Mouse (Mus musculus): Measurements from ENCODE around the gene Rreb1.
"Not testable (repeated sequence)": the region's sequence is repeated elsewhere in the genome, so short reads cannot be mapped to it uniquely, and the experiment has no call there.

Gene Rreb1

DNA sequence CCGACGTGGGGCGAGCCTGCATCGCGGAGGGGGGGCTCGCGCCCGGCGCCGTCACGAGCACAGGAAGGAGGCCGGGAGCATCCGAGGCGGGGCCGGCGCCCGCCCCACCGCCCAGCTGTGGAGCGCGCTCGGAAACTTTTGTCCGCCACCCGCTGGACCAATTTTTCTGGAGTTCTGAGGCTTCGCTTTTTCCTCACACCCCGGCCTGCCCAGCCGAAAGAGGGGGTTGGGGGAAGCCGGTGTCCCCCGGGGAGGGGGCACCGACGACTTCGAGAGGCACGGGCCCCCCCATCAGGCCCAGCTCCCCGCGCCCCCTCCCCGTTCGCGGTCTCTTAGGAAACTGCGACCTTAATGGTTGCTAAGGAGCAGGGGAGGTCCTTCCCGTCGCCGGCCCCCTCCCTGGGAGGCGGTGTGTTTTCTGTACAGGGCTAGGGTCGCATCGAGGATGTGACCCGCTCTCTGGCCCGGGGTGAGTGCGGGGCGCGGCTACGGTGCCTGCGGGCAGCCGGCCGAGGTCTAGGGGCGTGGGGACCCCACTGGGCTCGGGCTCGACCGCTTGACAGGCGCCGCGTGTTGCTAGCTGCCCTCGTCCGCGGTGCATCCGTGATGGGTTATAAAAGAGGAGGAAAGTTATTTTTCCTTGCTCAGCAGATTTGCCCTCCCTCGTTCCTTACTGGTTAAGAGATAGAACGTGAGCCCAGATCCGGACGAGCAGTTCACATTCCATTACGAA lies 49.2 kb downstream of the Rreb1 start:
- DNase-seq (ENCODE audit: low spot score) = peak; percentile 59

- no peak for DNase-seq (ENCODE audit: low spot score)
Observed at GRCm38 (mm10) chr13:37827996-37828579, 49.9 kb downstream of the Rreb1 start.

DNA sequence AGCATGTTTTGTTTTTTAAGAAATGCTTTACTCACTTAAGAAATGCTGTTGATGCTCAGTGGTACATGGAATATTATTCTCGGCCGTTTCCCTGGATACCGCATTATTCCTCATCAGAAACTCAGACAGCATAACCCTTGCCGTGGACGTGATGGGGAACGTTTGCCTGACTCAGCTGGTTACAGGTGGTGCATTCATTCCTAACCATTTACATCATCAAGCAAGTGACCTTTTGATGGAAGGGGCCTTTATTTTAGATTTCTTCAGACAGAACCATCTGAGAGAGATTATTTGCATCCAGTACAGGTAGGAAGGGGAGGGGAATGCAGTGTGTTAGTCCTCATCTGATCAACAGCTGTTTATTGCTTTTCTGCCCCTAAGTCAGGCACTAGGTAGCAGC lies 50.7 kb downstream of the Rreb1 start:
- no peak for DNase-seq (ENCODE audit: low spot score)

DNA sequence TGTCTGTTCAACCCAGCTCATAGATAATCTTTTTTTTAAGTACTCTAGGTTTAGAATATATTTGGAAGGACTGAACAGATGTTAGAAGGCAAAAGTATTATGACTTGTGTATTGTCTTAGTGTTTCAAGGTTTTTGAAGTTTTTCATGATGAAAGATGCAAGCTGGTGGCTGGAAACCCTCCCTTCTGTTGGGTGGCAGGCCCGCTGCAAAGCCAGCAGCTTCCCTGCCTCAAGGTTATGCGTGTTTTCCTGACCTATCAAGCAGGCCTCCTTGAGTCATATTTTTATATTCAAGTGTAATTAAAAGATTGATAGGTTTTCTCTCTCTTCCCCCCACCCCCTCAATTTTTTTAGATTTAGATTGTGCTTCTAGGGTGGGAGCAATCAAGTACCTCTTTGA lies 52.1 kb downstream of the Rreb1 start:
- DNase-seq (ENCODE audit: low spot score) = no peak

DNA sequence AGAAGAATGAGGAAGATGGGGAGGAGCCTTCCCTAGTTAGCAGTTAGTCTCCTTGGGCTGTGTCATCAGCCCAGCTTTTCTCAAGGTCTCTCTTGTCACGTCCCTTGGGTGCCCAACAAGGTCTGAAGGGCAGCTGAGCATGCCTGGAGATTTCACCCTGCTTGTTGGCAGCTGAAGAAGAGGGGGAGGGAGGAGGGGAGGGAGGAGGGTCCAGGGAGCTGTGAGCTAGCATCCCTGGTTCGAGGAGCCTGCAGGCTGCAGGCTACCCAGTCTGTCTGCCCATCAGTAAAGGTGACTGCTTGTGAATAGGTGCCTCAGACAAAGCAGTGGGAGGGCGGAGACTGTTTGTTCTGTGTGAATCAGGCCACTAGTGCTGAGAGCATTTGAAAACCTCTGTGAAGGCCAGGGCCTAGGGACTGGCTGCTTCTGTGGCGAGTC lies 52.7 kb downstream of the Rreb1 start:
- no peak for DNase-seq (ENCODE audit: low spot score)

- DNase-seq (ENCODE audit: low spot score) = no peak
Observed at GRCm38 (mm10) chr13:37832481-37832880, 54.3 kb downstream of the Rreb1 start.

- DNase-seq (ENCODE audit: low spot score) = no peak
Observed at GRCm38 (mm10) chr13:37833500-37833899, 55.3 kb downstream of the Rreb1 start.

GRCm38 (mm10) chr13:37835296-37835695 lies 57.1 kb downstream of the Rreb1 start:
- DNase-seq (ENCODE audit: low spot score) = no peak

DNA sequence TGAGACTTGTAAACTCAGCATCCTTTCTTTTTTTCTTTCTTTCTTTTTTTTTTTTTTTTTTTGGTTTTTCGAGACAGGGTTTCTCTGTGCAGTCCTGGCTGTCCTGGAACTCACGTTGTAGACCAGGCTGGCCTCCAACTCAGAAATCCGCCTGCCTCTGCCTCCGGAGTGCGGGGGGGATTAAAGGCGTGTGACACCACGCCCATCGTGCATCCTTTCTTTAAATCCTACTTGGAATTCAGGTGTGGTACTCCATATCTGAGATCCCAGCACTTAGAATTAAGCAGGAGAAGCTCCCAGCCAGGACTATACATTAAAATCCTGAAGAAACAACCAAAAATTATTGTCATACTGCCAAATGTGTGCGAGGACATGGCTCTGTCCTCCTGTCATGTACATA lies 57.6 kb downstream of the Rreb1 start:
- not testable (repeated sequence) for DNase-seq (ENCODE audit: low spot score)

DNA sequence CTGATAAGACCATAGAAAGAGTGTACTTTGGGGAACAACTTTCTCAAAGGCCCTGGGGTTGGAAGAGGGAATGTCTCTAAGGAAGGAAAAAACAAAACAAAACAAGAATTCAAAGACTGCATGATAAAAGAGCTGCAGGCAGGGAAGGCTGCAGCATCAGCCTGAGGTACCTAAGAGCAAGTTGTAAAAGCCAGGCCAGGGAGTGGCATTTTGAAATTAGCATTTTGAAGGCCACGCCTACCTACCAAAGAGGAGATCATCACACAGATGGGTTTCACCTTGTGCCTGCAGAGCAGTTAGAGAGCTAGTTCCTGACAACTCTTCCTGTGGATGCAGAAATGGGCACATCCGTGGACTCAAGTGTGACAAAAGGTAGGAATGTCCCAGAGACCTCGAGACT lies 59.2 kb downstream of the Rreb1 start:
- no peak for DNase-seq (ENCODE audit: low spot score)

DNA sequence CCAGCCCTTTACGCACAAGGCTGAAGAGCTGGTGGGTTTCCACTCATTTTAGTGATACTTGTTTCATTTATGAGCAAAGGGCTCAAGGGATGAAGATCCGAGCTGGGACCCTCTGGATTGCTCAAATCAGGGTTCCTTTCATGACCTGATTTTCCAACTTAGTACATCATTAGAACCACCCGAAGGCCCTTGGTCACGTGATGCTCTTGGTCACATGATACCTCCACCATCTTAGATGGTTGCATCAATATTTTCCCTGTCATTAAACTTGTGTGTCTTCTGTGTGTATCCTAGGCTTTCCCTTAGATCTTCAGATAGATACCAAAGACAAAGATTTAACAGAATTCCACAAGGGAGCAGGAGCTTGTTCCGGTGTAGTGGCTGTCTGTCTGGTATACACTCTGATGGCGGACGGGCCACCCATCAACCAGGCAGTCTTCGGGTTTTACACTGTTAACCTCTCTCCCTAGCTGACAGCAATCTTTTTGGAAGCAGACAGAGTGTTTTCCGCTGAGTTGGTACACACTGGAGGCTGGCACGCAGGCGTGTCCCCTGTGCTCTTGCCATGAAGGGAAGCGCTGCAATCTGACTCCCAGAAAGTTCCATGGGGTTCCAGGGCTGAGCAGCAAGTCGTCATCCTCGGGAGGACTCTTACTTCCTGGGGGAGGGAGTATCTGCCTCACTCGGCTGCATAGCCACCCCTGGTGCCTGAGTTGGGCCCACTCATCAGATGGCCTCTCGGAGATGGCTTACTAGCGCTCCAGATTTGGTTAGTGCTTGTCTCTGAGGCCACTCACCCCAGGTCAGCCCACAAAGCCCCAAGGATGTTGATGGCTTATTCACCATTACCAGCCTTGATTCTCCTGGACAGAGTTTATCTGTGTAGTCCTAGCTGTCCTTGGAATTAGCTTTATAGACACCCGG lies 60.3 kb downstream of the Rreb1 start:
- DNase-seq (ENCODE audit: low spot score) = no peak

- DNase-seq (ENCODE audit: low spot score) = no peak
Observed at GRCm38 (mm10) chr13:37843241-37843640, 65.0 kb downstream of the Rreb1 start.

DNA sequence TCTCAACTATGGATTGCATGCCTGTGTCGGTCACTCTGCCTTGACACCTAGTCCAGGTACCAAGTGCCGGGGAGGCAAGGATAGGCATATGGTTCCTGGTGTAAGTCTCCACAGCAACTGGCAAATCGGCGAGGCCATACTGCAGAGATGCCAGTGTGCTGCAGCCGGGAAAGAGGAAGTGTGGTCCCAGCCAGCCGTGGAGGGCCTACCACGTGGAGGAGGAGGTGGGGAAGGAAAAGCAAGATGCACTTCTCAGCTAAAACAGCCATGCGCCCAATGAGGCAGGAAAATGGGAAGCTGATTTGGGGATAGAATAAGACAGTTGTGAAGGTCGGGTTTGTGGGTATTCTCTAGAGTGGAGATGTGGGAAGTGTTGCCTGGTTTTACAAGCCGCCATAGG lies 65.6 kb downstream of the Rreb1 start:
- no peak for DNase-seq (ENCODE audit: low spot score)

DNA sequence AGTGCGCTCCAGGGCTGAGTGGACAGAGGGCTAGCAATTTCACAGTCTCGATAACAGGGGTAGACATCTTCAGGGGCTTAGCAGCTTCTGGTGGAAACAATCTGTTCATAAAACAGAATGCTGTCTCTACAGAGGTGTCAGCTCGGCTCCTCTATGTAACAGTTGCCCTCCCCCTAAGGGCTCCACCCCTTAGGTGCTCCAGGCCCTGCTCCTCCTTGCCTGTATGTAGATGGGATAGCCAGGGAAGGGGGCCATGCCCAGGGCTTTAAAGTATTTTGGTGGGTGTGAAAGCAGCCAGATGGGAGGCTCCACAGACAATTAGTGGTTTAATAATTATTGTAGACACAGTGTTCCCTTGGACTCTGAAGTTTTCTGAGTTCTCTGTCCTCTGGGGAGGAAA lies 67.0 kb downstream of the Rreb1 start:
- no peak for DNase-seq (ENCODE audit: low spot score)

GRCm38 (mm10) chr13:37845641-37846040 lies 67.4 kb downstream of the Rreb1 start:
- no peak for DNase-seq (ENCODE audit: low spot score)

DNA sequence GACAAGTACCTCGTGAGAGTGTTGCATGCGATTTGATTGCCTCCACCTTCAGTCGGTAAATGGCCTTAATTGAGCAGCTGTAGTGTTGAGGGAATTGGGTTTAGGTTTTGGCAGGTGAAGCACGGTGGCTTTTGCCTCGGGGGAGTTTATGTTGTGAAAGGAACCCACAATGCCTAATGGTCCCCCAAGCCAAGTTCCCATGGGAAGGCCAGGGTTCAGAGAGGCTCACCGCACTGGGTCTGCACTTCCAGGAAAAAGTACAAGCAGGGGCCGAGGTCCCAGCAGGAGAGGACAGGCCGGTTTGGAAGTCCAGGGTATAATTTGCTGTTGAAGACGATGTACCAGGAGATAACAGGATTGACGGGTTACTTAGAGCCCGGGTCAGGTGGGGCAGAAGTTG lies 68.3 kb downstream of the Rreb1 start:
- no peak for DNase-seq (ENCODE audit: low spot score)

DNA sequence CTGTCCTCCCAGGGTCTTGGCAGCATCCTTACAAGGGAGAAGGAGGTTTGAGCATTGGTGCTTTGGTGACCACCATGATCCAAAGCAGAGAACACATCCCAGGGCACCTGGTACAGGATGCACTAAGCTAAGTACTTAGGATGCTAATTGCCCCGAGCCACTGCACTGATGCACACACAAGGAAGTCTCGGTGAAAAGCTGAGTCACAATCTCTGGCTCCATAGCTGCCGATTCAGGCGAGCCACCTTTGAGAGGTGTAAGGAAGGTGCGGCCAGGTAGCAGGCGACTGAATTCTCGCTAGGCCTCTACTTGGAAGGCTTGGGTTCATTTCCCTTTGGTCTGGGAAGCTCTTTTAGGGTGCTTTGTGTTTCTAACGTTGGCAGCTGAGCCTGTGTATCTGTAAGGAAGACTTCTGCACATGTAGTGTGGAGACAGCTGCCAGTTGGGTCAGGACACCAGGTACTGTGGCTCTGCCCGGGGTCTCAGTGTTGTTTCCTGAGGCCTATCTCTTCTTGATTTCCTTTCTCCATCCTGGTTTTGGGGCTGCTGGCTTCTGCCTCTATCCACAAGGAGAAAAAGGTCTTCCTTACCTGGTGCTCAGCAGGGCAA lies 68.9 kb downstream of the Rreb1 start:
- DNase-seq (ENCODE audit: low spot score) = no peak

DNA sequence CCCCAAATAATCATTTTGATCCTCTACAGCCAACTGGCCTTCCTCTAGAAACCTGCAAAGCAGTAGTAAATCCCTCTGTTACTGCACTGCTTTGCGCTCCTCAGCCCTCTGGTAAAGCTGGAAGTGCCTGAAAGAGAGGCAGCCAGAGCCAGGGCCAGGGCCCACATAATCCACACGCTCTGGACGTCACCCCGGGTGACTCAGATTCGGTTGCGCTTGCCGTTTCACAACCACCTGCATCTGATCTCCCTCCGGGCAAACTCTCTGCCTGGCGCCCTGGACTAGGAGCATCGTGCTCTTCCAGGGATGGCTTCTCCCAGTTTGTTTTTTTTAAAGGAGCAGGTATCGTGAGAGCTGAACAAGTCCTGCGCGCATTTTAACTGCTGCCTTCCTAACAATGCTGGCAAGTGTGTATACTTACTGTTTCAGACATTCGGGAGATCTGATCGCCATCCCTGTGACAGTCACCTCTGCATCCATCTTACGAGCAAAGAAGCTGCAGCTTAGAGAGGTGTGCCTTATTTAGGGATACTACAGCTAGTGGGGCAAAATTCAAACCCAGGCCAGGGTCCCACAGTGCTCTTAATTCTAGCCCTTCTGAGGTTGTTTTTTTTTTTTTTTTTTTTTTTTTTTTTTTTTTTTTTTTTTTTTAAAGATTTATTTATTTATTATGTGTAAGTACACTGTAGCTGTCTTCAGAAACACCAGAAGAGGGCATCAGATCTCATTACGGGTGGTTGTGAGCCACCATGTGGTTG lies 69.6 kb downstream of the Rreb1 start:
- no peak for DNase-seq (ENCODE audit: low spot score)

DNA sequence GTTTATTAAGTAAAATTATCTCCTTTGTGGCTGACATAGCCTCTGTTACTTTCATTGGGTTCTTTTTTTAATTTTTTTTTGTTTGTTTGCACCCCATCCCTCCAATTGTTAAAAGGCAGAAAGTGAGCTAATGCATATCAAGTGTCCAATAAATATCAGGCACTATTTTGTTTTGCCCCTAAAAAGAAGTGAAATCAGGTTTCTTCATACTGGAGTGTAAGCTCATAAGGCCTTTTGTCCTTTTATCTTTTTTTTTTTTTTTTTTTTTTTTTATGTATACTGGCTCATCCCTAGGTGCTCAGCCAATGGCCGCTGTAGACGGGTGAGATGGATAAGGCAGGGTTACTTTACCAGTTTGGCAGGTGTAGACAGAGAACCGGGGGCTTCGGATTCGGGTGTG lies 70.2 kb downstream of the Rreb1 start:
- no peak for DNase-seq (ENCODE audit: low spot score)

GRCm38 (mm10) chr13:37851617-37852016 lies 73.4 kb downstream of the Rreb1 start:
- no peak for DNase-seq (ENCODE audit: low spot score)

- no peak for DNase-seq (ENCODE audit: low spot score)
Observed at GRCm38 (mm10) chr13:37852850-37853249, 74.7 kb downstream of the Rreb1 start.

DNA sequence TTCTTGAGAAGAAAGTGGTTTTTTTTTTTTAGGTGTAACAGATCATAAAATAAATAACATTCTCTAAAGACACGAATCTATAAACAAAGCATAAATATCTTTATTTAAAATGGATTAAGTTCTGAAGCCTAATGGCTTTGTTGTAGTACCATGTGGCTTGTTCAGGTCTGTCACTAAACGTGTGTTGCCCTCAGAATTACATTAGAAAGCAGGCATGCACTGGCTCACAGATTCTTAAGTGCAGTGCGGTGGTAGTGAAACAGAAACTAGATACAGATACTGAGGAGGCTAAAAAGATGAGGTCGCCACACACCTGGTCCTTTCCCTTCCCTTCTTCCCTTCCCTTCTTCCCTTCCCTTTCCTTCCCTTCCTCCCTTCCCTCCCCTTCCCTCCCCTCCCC lies 75.2 kb downstream of the Rreb1 start:
- DNase-seq (ENCODE audit: low spot score) = no peak
